Mouse (Mus musculus) intestine, postnatal 0 days (tissue): ENCODE measurements around the gene Zfp235. TPM values are rescaled to one million over a fixed set of nuclear protein-coding genes. Genes with fewer than 3 reads are reported as not detected.

Source experiments
- ATAC-seq: fragments of 200-750 bp; cut with Nextera tagmentation; 2 replicates; pipeline ENCODE4 v1.8.0; 2017; ENCODE audit warnings: mild to moderate bottlenecking, moderate TSS enrichment, moderate library complexity
- H3K27ac ChIP-seq: fragments of 300-500 bp; sonication (generic); 2 replicates; pipeline ENCODE4 v1.5.1; 2014; ENCODE audit warnings: mild to moderate bottlenecking, low read depth, low read length, moderate library complexity
- H3K27me3 ChIP-seq: fragments of 300-500 bp; sonication (generic); replicated peaks from 2 replicates; pipeline ENCODE4 v1.6.1; 2014; ENCODE audit warnings: low read length, mixed read lengths; ENCODE audit not compliant: control insufficient read depth, insufficient read depth
- H3K36me3 ChIP-seq: fragments of 300-500 bp; sonication (generic); 2 replicates; pipeline ENCODE4 v1.6.1; 2014; ENCODE audit warnings: mild to moderate bottlenecking, moderate library complexity; ENCODE audit not compliant: control insufficient read depth, insufficient read depth
- H3K4me1 ChIP-seq: fragments of 300-500 bp; sonication (generic); replicated peaks from 2 replicates; pipeline ENCODE4 v1.6.1; 2014; ENCODE audit warnings: antibody characterized with exemption, low read length, mixed read lengths; ENCODE audit not compliant: control insufficient read depth, insufficient read depth
- H3K4me2 ChIP-seq: fragments of 300-500 bp; sonication (generic); replicated peaks from 2 replicates; pipeline ENCODE4 v1.6.1; 2014; ENCODE audit warnings: low read depth, mild to moderate bottlenecking, moderate library complexity
- H3K4me3 ChIP-seq: fragments of 300-500 bp; sonication (generic); 2 replicates; pipeline ENCODE4 v1.5.1; 2014; ENCODE audit warnings: low read depth, low read length
- H3K9ac ChIP-seq: fragments of 300-500 bp; sonication (generic); 2 replicates; pipeline ENCODE4 v1.6.1; 2014; ENCODE audit warnings: mild to moderate bottlenecking, low read depth, low read length
- H3K9me3 ChIP-seq: fragments of 300-500 bp; sonication (generic); 2 replicates; pipeline ENCODE4 v1.6.1; 2016; ENCODE audit warnings: mixed run types; ENCODE audit not compliant: control insufficient read depth
- CTCF ChIP-seq: sonication (generic); IDR thresholded peaks from 2 replicates; pipeline ENCODE4 v1.5.1; 2016; ENCODE audit warnings: low read depth, mild to moderate bottlenecking, control low read depth, antibody characterized with exemption, moderate library complexity
- WGBS: fragments of 180-500 bp; shearing (Covaris S2); extraction: QIAGEN DNeasy Blood & Tissue Kit; methylation state at CpG from one replicate; pipeline ENCODE4 v1.1.7; 2014; 5-methylcytosine and 5-hydroxymethylcytosine counted together
- polyA plus RNA-seq: library from polyadenylated mRNA; unstranded; fragments of >200 nt; fragmentation: Nextera tagmentation; extraction: Ambion mirVana; gene quantifications from 2 replicates; pipeline ENCODE4 v1.2.1, GENCODE M21; 2015

Gene Zfp235
- polyA plus RNA-seq, 1 experiment from 2014 or later, result 7.9 TPM

GRCm38 (mm10) chr7:24189571-24189944, 55.6 kb downstream of the Zfp235 start:
- Histone ChIP-seq H3K36me3 (0 out of 2 replicates have a peak, but pooled peaks cover 7% of the 10 kb centered on the region), H3K9ac (no peak overlapping the region), H3K27ac (no peak overlapping the region), H3K27me3 (no peaks in the 10 kb centered on the region; the same call in 1 of the 2 replicates), H3K4me1 (no peaks in the 10 kb centered on the region), H3K4me3 (no peak overlapping the region), H3K4me2 (no peak overlapping the region), H3K9me3 (peaks cover 9% of the 10 kb centered on the region; the same call in 1 of the 2 replicates)
- WGBS, result 71% methylated on average over 5 of the region's 5 CpGs
- no peak for TF ChIP-seq CTCF
- ATAC-seq, result no peak

GRCm38 (mm10) chr7:24191361-24191760, 57.4 kb downstream of the Zfp235 start:
- Histone ChIP-seq H3K9ac (no peak overlapping the region), H3K4me1 (no peaks in the 10 kb centered on the region), H3K4me3 (no peak overlapping the region), H3K27ac (no peak overlapping the region), H3K36me3 (0 out of 2 replicates have a peak, but pooled peaks cover 8% of the 10 kb centered on the region), H3K9me3 (peaks cover 9% of the 10 kb centered on the region; the same call in 1 of the 2 replicates), H3K27me3 (no peaks in the 10 kb centered on the region; the same call in 1 of the 2 replicates), H3K4me2 (no peak overlapping the region)
- 48% methylated on average over 2 of the region's 2 CpGs for WGBS
- TF ChIP-seq CTCF, result no peak
- ATAC-seq, result no peak

Other genes with a start within 250 kb of the Zfp235 start
- gene Vmn1r178, start 242.2 kb upstream of the Zfp235 start, polyA plus RNA-seq, result not detected in 2 replicates
- not detected in 2 replicates for gene Vmn1r179, start 207.2 kb upstream of the Zfp235 start, polyA plus RNA-seq
- gene Vmn1r180, start 183.5 kb upstream of the Zfp235 start, polyA plus RNA-seq, result not detected in 2 replicates
- gene Vmn1r181, start 159.6 kb upstream of the Zfp235 start, polyA plus RNA-seq, result not detected in 2 replicates
- gene V1rd19, start 132.5 kb upstream of the Zfp235 start, polyA plus RNA-seq, result not detected in 2 replicates
- not detected in 2 replicates for gene Vmn1r183, start 80.9 kb upstream of the Zfp235 start, polyA plus RNA-seq
- gene Zfp180, start 52.2 kb upstream of the Zfp235 start, polyA plus RNA-seq, result 5.2 and 6.5 TPM in 2 replicates
- gene Zfp112, start 21.9 kb upstream of the Zfp235 start, polyA plus RNA-seq, result 2.0 and 2.2 TPM in 2 replicates
- gene Zfp114, start 40.9 kb downstream of the Zfp235 start, polyA plus RNA-seq, result 0.37 and 0.72 TPM in 2 replicates
- 3.0 and 3.1 TPM in 2 replicates for gene Zfp111, start 77.3 kb downstream of the Zfp235 start, polyA plus RNA-seq
- gene Zfp109, start 103.4 kb downstream of the Zfp235 start, polyA plus RNA-seq, result 0.65 and 0.73 TPM in 2 replicates
- 0.86 and 0.98 TPM in 2 replicates for gene Zfp108, start 120.6 kb downstream of the Zfp235 start, polyA plus RNA-seq
- gene Zfp93, start 136.3 kb downstream of the Zfp235 start, polyA plus RNA-seq, result 2.2 and 3.2 TPM in 2 replicates
- gene Zfp61, start 167.1 kb downstream of the Zfp235 start, polyA plus RNA-seq, result 4.6 and 5.1 TPM in 2 replicates
- gene Zfp94, start 182.5 kb downstream of the Zfp235 start, polyA plus RNA-seq, result 3.1 and 3.2 TPM in 2 replicates
- 0.18 TPM in 1 of 2 replicates, not detected in the other for gene Tescl, start 199.8 kb downstream of the Zfp235 start, polyA plus RNA-seq
- gene Lypd5, start 215.0 kb downstream of the Zfp235 start, polyA plus RNA-seq, result not detected in 2 replicates
- 3.2 and 3.7 TPM in 2 replicates for gene Kcnn4, start 236.1 kb downstream of the Zfp235 start, polyA plus RNA-seq